Comparison of ENCODE assay signal across 8 mouse cellular contexts in genomic region chr11:98959437-98960312, GRCm38 (mm10). TPM values are rescaled to one million over a fixed set of nuclear protein-coding genes. Genes with fewer than 3 reads are reported as not detected.
DNase-seq lines count a peak whose midpoint lies in the region; ATAC-seq and TF ChIP-seq lines count a peak whose summit lies in the region.

No protein-coding gene starts in this region.

- H3K27me3 ChIP-seq in hindbrain, embryonic 15.5 days, result no peaks in the 10 kb centered on the region
- peaks cover 36% of the 10 kb centered on the region for H3K27me3 ChIP-seq in liver, embryonic 11.5 days (replicated peaks; ENCODE audit: control insufficient read depth, insufficient read depth, low read length)
- no peaks in the 10 kb centered on the region for H3K27me3 ChIP-seq in testis, adult 2 months (ENCODE audit: control insufficient read depth, insufficient read depth, low read length)

- H3K4me1 ChIP-seq in hindbrain, embryonic 15.5 days (replicated peaks), result peaks cover 72% of the 10 kb centered on the region
- peaks cover 70% of the 10 kb centered on the region for H3K4me1 ChIP-seq in liver, embryonic 11.5 days (replicated peaks; ENCODE audit: control insufficient read depth, insufficient read depth, low read length)
- H3K4me1 ChIP-seq in testis, adult 2 months (ENCODE audit: control insufficient read depth, insufficient read depth, low read length), result peaks cover 46% of the 10 kb centered on the region

- peak overlapping the region; percentile 98 for H3K4me2 ChIP-seq in hindbrain, embryonic 15.5 days
- peak overlapping the region; percentile 100 for H3K4me2 ChIP-seq in liver, embryonic 11.5 days

- peak overlapping the region; percentile 85 for H3K27ac ChIP-seq in hindbrain, embryonic 15.5 days (replicated peaks)
- H3K27ac ChIP-seq in liver, embryonic 11.5 days (ENCODE audit: low read depth, low read length), result peak overlapping the region; percentile 80
- peak overlapping the region; percentile 85 for H3K27ac ChIP-seq in testis, adult 2 months (ENCODE audit: control insufficient read depth, insufficient read depth, low read depth, low read length)

- peak; percentile 72 to 86 for DNase-seq in left cerebral cortex, postnatal 25 days (ENCODE audit: low spot score in 2 of 2)
- DNase-seq in left cerebral cortex, adult 8-10 months (ENCODE audit: low spot score in 2 of 2), result no peak
- peak; percentile 79 for DNase-seq in c-Kit-positive CD71-positive TER-119-negative erythroid progenitor cells, embryonic 14.5 days (ENCODE audit: low read depth)
- peak; percentile 79 for DNase-seq in gastrocnemius, adult 18-20 months (ENCODE audit: low spot score)
- DNase-seq in liver, embryonic 11.5 days (ENCODE audit: low spot score), result peak; percentile 82
- DNase-seq in monocyte, adult 2 months (ENCODE audit: low read depth in 1 of 2, low spot score in 2 of 2), result peak; percentile 85 to 92

- WGBS in hindbrain, embryonic 15.5 days, result under 1% methylated on average over 42 of the region's 43 CpGs
- 1% methylated on average over 43 of the region's 43 CpGs for WGBS in liver, embryonic 11.5 days

- peak overlapping the region; percentile 61 for H3K9ac ChIP-seq in hindbrain, embryonic 15.5 days
- peak overlapping the region; percentile 71 for H3K9ac ChIP-seq in liver, embryonic 11.5 days (ENCODE audit: low read depth, low read length)

- no peaks in the 10 kb centered on the region for H3K36me3 ChIP-seq in hindbrain, embryonic 15.5 days
- H3K36me3 ChIP-seq in liver, embryonic 11.5 days (ENCODE audit: control insufficient read depth, insufficient read depth, low read length), result no peaks in the 10 kb centered on the region
- H3K36me3 ChIP-seq in testis, adult 2 months (ENCODE audit: control insufficient read depth, insufficient read depth, low read length), result no peaks in the 10 kb centered on the region

- intact Hi-C loops in left cerebral cortex, postnatal 25 days (cut with DNase I), result no loop called here

- no peaks in the 10 kb centered on the region for H3K9me3 ChIP-seq in hindbrain, embryonic 15.5 days
- no peaks in the 10 kb centered on the region for H3K9me3 ChIP-seq in liver, embryonic 11.5 days (ENCODE audit: control insufficient read depth, low read length)

- ATAC-seq in hindbrain, embryonic 15.5 days (ENCODE audit: low FRiP score, low read depth), result peak; percentile 21; the same call in 1 of the 2 replicates
- peak; percentile 77 for ATAC-seq in liver, embryonic 11.5 days (replicated peaks; ENCODE audit: low FRiP score)

- peak; percentile 80 for TF ChIP-seq POLR2A in testis, adult 2 months (IDR thresholded peaks at IDR 0.05; ENCODE audit: control insufficient read depth, low read depth, low read length)

- H3K4me3 ChIP-seq in hindbrain, embryonic 15.5 days, result peak overlapping the region; percentile 71
- H3K4me3 ChIP-seq in liver, embryonic 11.5 days (ENCODE audit: low read depth, low read length), result peak overlapping the region; percentile 73
- peak overlapping the region; percentile 69 for H3K4me3 ChIP-seq in testis, adult 2 months (ENCODE audit: control insufficient read depth, low read depth, low read length)

- no peak for TF ChIP-seq CTCF in testis, adult 2 months (IDR thresholded peaks at IDR 0.05; ENCODE audit: control insufficient read depth, insufficient read depth, insufficient replicate concordance, low read depth, low read length)

RNA-seq across cellular contexts. Expression of gene Gjd3, which starts 23.1 kb away (rescaled TPM):
- total RNA-seq in left cerebral cortex, postnatal 25 days (2021), result 1 to 10 TPM; 2.9 to 3.0 TPM
- total RNA-seq in left cerebral cortex, adult 8-10 months (2022), result 1 to 10 TPM; 1.2 to 1.8 (median 1.4) TPM
- total RNA-seq in gastrocnemius, adult 18-20 months (2021), result not detected
- polyA plus RNA-seq in hindbrain, embryonic 15.5 days (2015; fragmentation: Nextera tagmentation; extraction: Ambion mirVana), result 1.8 and 3.1 TPM in 2 replicates
- 0.21 and 0.22 TPM in 2 replicates for polyA plus RNA-seq in liver, embryonic 11.5 days (2014; fragmentation: Nextera tagmentation; extraction: Ambion mirVana)
- 13.6 and 23.8 TPM in 2 replicates for polyA plus RNA-seq in testis, adult 2 months (2012; rRNA removed)

RNA-seq across cellular contexts. Expression of gene Rara, which starts 32.1 kb away (rescaled TPM):
- 10 to 100 TPM in 1 of 2 experiments, 1 to 10 TPM in 1; 9.4 to 12.1 TPM for total RNA-seq in left cerebral cortex, postnatal 25 days (2021)
- 10 to 100 TPM; 11.1 to 11.7 (median 11.4) TPM for total RNA-seq in left cerebral cortex, adult 8-10 months (2022)
- total RNA-seq in gastrocnemius, adult 18-20 months (2021), result 10 to 100 TPM; 12.9 to 13.2 TPM
- polyA plus RNA-seq in hindbrain, embryonic 15.5 days (2015; fragmentation: Nextera tagmentation; extraction: Ambion mirVana), result 11.4 and 16.8 TPM in 2 replicates
- 18.6 and 20.1 TPM in 2 replicates for polyA plus RNA-seq in liver, embryonic 11.5 days (2014; fragmentation: Nextera tagmentation; extraction: Ambion mirVana)
- 18.7 and 20.1 TPM in 2 replicates for polyA plus RNA-seq in testis, adult 2 months (2012; rRNA removed)

RNA-seq across cellular contexts. Expression of gene Cdc6, which starts 52.1 kb away (rescaled TPM):
- under 1 TPM; 0.21 to 0.60 TPM for total RNA-seq in left cerebral cortex, postnatal 25 days (2021)
- under 1 TPM; 0.15 to 0.91 (median 0.25) TPM for total RNA-seq in left cerebral cortex, adult 8-10 months (2022)
- total RNA-seq in gastrocnemius, adult 18-20 months (2021), result under 1 TPM; 0.09 to 0.26 TPM
- 5.5 and 6.0 TPM in 2 replicates for polyA plus RNA-seq in hindbrain, embryonic 15.5 days (2015; fragmentation: Nextera tagmentation; extraction: Ambion mirVana)
- 96.3 and 114 TPM in 2 replicates for polyA plus RNA-seq in liver, embryonic 11.5 days (2014; fragmentation: Nextera tagmentation; extraction: Ambion mirVana)
- polyA plus RNA-seq in testis, adult 2 months (2012; rRNA removed), result 2.5 and 2.9 TPM in 2 replicates

Comparison
In these comparisons a context has a peak if more than half of its experiments do, and no peak if none do; other contexts are left out.
1. DNase-seq: peak in left cerebral cortex, postnatal 25 days (2 of 2), c-Kit-positive CD71-positive TER-119-negative erythroid progenitor cells, embryonic 14.5 days (single experiment), gastrocnemius, adult 18-20 months (single experiment), liver, embryonic 11.5 days (single experiment) and monocyte, adult 2 months (2 of 2); none in left cerebral cortex, adult 8-10 months (0 of 2).
2. Peak in every context shown above with its lines, with median percentiles within 50 percentile points of each other: H3K27ac ChIP-seq and H3K4me3 ChIP-seq.